Mouse (Mus musculus): ENCODE measurements around the gene Spred2. TPM values are rescaled to one million over a fixed set of nuclear protein-coding genes. Genes with fewer than 3 reads are reported as not detected.
"Not testable (repeated sequence)": the region's sequence is repeated elsewhere in the genome, so short reads cannot be mapped to it uniquely, and the experiment has no call there.

Spred2 gene
- polyA plus RNA-seq, 1 experiment = 25.4 TPM

DNA sequence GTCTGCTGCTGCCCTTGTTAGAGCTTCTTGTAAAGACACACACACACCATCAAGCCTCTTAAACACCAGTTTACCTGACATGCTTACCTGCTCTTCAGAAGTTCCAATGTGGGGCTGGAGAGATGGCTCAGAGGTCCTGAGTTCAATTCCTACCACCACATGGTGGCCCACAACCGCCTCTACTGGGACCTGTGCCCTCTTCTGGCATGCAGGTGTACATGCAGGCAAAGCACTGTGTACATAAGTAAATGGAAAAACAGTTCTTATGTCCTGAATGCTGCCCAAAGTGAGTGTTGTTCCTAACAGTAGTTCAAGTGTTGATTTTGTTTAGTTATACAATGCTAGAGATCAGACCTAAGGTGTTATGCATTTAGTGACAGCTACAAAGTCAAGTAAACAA lies 132.0 kb downstream of the Spred2 start:
- H3K4me1 ChIP-seq = peaks cover 81% of the 10 kb centered on the region
- H3K9me3 ChIP-seq = no peaks in the 10 kb centered on the region
- no peaks in the 10 kb centered on the region for H3K27me3 ChIP-seq (replicated peaks)
- H3K36me3 ChIP-seq (replicated peaks; ENCODE audit: low read length) = peaks cover 78% of the 10 kb centered on the region
- no peak overlapping the region for H3K4me3 ChIP-seq (replicated peaks)
- TF ChIP-seq GATA1 (IDR thresholded peaks at IDR 0.05; ENCODE audit: borderline replicate concordance, low read length) (no peak), FLI1 (IDR thresholded peaks at IDR 0.05; ENCODE audit: low read length) (no peak)

DNA sequence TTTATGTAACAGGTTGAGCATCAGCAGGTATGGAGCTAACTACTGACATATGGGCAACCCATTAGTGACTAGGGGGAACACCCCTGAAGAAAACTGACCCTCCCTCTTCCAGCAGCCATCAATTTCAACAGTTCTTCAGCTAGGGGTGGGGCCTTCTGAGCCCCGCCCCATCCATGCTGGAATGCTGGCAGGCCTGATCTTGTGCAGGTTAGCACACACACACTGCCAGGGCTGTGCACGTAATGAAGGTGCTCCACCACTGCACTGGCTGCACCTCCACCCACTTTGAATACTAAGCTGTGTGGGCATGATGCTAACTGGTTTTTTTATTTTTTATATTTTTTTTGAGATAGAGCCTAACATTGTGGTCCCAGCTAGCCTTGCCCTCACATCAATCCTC lies 133.3 kb downstream of the Spred2 start:
- no peaks in the 10 kb centered on the region for H3K9me3 ChIP-seq
- H3K36me3 ChIP-seq (replicated peaks; ENCODE audit: low read length) = peaks cover 74% of the 10 kb centered on the region
- TF ChIP-seq FLI1 (IDR thresholded peaks at IDR 0.05; ENCODE audit: low read length) (no peak), GATA1 (IDR thresholded peaks at IDR 0.05; ENCODE audit: borderline replicate concordance, low read length) (no peak)
- H3K4me1 ChIP-seq = peaks cover 70% of the 10 kb centered on the region
- H3K27me3 ChIP-seq (replicated peaks) = no peaks in the 10 kb centered on the region
- H3K4me3 ChIP-seq (replicated peaks) = no peak overlapping the region

DNA sequence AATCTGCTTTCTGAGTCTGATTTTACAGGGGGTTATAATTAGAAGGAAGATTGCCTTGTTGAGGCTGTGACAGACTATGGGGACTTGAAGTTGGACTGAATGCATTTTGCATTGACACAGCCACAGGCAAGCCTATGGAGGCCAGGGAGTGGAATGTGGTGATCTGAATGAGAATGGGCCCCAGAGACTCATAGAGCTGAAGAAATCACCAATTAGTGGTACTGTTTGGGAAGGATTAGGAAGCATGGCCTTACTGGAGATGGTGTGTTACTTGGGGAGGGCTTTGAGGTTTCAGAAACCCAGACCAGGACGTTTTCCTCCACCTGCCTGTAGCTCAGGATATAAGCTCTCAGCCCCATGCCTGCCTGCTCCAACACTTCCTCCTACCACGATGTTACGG lies 135.6 kb downstream of the Spred2 start:
- no peak for TF ChIP-seq GATA1 (IDR thresholded peaks at IDR 0.05; ENCODE audit: borderline replicate concordance, low read length)
- TF ChIP-seq FLI1 (IDR thresholded peaks at IDR 0.05; ENCODE audit: low read length) = no peak
- Histone ChIP-seq H3K36me3 (replicated peaks; ENCODE audit: low read length) (peaks cover 78% of the 10 kb centered on the region), H3K9me3 (no peaks in the 10 kb centered on the region), H3K4me1 (peaks cover 48% of the 10 kb centered on the region), H3K27me3 (replicated peaks) (no peaks in the 10 kb centered on the region), H3K4me3 (replicated peaks) (no peak overlapping the region)

DNA sequence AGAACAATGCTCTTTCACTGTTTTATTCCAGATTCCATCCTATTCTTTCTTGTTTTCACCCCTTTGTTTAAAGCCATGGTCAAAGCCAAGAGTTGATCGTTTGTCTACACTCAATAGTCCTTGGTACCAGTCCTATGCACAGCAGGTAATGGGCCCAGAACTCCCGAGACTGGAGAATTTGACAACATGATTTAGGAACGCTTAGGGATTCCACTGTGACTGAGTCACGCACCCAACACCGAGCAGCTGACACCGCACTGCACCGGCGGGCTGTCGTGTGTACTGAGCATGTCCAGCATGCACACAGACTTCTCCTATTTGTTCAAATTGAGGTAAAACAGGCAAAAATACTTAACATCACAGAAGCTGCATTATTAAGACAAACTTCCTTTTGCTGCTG lies 138.6 kb downstream of the Spred2 start:
- Histone ChIP-seq H3K4me1 (peaks cover 36% of the 10 kb centered on the region), H3K36me3 (replicated peaks; ENCODE audit: low read length) (peaks cover 77% of the 10 kb centered on the region)
- not testable (repeated sequence) for H3K9me3 ChIP-seq; H3K4me3 ChIP-seq (replicated peaks); H3K27me3 ChIP-seq (replicated peaks)

DNA sequence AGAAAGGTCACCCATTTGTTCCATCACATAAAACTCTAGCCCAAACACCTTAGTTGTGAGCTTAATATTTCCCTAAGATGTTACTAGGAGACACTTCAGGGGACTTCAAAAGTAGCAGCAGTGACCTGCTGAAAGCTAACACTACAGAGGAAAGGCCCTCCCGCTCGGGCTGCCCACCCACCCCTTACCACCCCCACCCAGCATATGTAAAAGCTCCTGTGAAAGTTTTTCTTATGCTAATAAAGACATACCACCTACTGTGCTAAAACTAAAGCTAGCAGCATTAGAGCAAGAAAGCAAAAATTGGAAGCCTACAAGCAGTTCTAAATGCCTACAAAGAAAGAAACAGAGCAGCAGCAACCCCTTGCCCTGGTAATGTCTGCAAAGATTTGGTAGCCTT lies 139.9 kb downstream of the Spred2 start:
- Histone ChIP-seq H3K4me1 (peaks cover 33% of the 10 kb centered on the region), H3K36me3 (replicated peaks; ENCODE audit: low read length) (peaks cover 75% of the 10 kb centered on the region)
- not testable (repeated sequence) for H3K9me3 ChIP-seq; H3K4me3 ChIP-seq (replicated peaks); H3K27me3 ChIP-seq (replicated peaks)

DNA sequence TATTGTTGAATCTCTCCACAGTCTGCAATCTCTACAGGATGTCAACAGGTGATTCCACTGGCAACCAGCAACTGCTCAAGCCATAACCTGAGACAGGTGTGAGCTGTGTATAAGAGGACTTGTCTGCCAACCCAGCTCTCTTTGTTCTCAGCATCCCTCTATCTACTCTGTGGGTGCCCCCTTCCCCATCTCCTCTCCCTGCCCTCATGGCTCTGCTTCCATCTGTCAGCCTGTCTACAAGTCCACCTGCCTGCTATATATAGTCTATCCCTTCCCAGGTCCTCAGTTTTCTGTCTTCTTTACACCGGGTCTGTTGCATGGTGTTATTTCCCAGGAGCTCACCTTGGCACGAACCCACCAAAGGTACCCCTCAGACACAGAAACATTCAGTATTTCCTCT lies 140.8 kb downstream of the Spred2 start:
- Histone ChIP-seq H3K9me3 (no peaks in the 10 kb centered on the region), H3K36me3 (replicated peaks; ENCODE audit: low read length) (peaks cover 73% of the 10 kb centered on the region), H3K4me3 (replicated peaks) (no peak overlapping the region), H3K4me1 (peaks cover 28% of the 10 kb centered on the region), H3K27me3 (replicated peaks) (no peaks in the 10 kb centered on the region)
- no peak for TF ChIP-seq FLI1 (IDR thresholded peaks at IDR 0.05; ENCODE audit: low read length)
- TF ChIP-seq GATA1 (IDR thresholded peaks at IDR 0.05; ENCODE audit: borderline replicate concordance, low read length) = no peak

DNA sequence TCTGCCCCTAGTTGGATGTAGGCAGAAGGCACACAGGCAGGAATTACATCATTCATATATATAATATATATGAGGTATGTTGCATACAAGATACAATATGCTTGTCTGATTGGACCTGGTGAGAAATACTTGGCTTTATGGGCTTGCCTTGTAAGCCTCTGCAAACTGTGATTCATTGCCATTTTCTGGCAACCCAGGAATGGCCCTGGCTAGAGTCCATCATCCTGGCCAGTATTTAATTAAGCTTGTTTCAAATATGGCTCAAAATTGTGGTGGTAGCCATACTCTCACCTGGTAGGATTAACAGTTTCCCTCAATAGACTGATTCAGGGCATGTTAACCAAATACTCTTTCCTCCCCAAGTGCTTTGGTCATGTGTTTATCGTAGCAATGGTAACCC lies 141.9 kb downstream of the Spred2 start:
- H3K27me3 ChIP-seq (replicated peaks) = no peaks in the 10 kb centered on the region
- peaks cover 71% of the 10 kb centered on the region for H3K36me3 ChIP-seq (replicated peaks; ENCODE audit: low read length)
- TF ChIP-seq FLI1 (IDR thresholded peaks at IDR 0.05; ENCODE audit: low read length) (no peak), GATA1 (IDR thresholded peaks at IDR 0.05; ENCODE audit: borderline replicate concordance, low read length) (no peak)

DNA sequence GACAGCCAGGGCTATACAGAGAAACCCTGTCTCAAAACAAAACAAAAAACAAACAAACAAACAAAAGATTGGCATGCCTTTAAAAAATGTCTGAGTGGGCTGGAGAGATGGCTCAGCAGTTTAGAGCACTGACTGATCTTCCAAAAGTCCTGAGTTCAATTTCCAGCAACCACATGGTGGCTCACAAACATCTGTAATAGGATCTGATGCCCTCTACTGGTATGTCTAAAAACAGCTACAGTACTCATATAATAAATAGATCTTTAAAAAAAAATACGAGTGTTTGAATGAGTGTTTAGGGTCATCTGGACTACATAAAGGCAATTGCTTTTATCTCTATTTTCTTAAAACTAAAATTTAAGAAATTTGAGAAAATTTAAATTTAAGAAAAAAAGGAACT lies 143.3 kb downstream of the Spred2 start:
- H3K9me3 ChIP-seq = no peaks in the 10 kb centered on the region
- no peak for TF ChIP-seq FLI1 (IDR thresholded peaks at IDR 0.05; ENCODE audit: low read length)
- TF ChIP-seq GATA1 (IDR thresholded peaks at IDR 0.05; ENCODE audit: borderline replicate concordance, low read length) = no peak
- H3K36me3 ChIP-seq (replicated peaks; ENCODE audit: low read length) = peaks cover 78% of the 10 kb centered on the region
- H3K4me3 ChIP-seq (replicated peaks) = no peak overlapping the region
- peaks cover 38% of the 10 kb centered on the region for H3K4me1 ChIP-seq
- no peaks in the 10 kb centered on the region for H3K27me3 ChIP-seq (replicated peaks)

More for the DNA sequence above, 141.9 kb downstream of the Spred2 start:
- Histone ChIP-seq H3K4me1 (peaks cover 34% of the 10 kb centered on the region), H3K9me3 (no peaks in the 10 kb centered on the region), H3K4me3 (replicated peaks) (no peak overlapping the region)

DNA sequence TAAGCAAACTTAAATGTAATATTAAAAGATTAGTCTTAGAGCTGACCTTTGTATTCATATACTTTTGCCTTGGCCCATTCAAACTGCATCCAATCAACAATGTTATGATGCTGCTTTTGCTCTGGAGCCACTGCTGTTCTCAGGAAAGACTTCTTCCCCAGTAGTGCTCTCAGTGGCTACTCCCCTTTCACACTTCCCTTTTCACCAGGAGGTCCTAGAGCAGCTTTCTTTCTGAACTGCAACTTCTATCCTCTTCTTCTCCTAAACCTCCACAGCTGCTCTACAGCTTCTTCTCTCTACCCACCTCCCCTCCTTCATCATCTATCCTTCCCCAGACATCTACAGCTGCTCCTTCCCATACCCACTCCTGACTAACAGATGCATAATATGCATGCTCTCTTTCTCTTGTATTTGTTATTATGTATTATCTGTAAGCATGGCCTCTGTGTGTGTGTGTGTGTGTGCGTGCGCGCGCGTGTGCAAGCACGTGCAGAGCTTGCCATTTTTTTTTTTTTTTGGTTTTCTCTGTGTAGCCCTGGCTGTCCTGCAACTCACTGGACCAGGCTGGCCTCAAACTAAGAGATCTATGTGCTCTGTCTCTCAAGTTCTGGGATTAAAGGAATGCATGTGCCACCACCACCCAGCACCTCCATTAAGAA lies 144.3 kb downstream of the Spred2 start:
- Histone ChIP-seq H3K4me3 (replicated peaks) (no peak overlapping the region), H3K36me3 (replicated peaks; ENCODE audit: low read length) (peaks cover 82% of the 10 kb centered on the region), H3K4me1 (peaks cover 43% of the 10 kb centered on the region), H3K9me3 (no peaks in the 10 kb centered on the region), H3K27me3 (replicated peaks) (no peaks in the 10 kb centered on the region)
- TF ChIP-seq GATA1 (IDR thresholded peaks at IDR 0.05; ENCODE audit: borderline replicate concordance, low read length) = no peak
- TF ChIP-seq FLI1 (IDR thresholded peaks at IDR 0.05; ENCODE audit: low read length) = no peak

DNA sequence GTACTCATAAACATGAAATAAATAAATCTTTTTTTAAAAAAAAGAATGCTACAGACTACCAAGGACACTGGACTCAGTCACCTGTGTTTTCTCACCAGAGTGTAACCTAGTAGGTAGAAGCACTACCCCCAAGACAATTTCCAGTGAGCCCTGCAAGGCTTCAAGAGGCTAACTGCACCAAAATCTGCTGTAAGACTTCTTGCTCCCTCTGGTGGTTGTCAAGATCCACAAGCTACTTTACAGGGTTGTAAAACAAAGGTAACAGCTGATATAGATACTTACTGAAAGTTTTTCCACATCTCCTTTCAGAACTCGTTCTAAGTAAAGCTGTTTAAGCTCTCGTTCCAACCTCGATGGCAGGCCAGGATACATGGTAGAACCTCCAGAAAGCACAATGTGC lies 148.0 kb downstream of the Spred2 start:
- H3K36me3 ChIP-seq (replicated peaks; ENCODE audit: low read length) = peaks cover 82% of the 10 kb centered on the region
- TF ChIP-seq FLI1 (IDR thresholded peaks at IDR 0.05; ENCODE audit: low read length) (no peak), GATA1 (IDR thresholded peaks at IDR 0.05; ENCODE audit: borderline replicate concordance, low read length) (no peak)
- H3K27me3 ChIP-seq (replicated peaks) = no peaks in the 10 kb centered on the region
- no peak overlapping the region for H3K4me3 ChIP-seq (replicated peaks)
- H3K4me1 ChIP-seq = peaks cover 29% of the 10 kb centered on the region
- peaks cover 4% of the 10 kb centered on the region for H3K9me3 ChIP-seq

DNA sequence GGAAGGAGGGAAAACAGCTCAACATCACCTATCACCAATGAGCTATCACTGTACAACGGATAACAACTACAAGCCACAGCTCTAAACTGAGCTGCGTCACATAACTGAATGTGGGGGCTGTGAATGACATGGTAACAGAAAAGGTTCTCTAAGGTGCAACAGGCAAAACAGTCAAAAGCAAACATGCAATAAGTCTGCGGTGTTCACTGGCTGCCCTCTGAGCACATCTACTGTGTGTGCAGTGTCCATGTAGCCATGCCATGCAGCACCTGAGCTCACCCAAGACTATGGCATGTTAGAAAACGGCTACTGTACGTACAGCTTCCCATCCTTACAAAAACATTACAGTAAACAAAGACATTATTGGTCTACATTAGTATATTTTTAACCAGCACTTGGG lies 148.7 kb downstream of the Spred2 start:
- no peak for TF ChIP-seq GATA1 (IDR thresholded peaks at IDR 0.05; ENCODE audit: borderline replicate concordance, low read length)
- TF ChIP-seq FLI1 (IDR thresholded peaks at IDR 0.05; ENCODE audit: low read length) = no peak
- Histone ChIP-seq H3K9me3 (peaks cover 5% of the 10 kb centered on the region), H3K27me3 (replicated peaks) (no peaks in the 10 kb centered on the region), H3K36me3 (replicated peaks; ENCODE audit: low read length) (peaks cover 87% of the 10 kb centered on the region), H3K4me3 (replicated peaks) (no peak overlapping the region), H3K4me1 (peaks cover 29% of the 10 kb centered on the region)

Other genes starting within 250 kb of the Spred2 start
- gene Actr2, start 188.5 kb downstream of the Spred2 start, polyA plus RNA-seq (2012; ENCODE audit: insufficient read depth, low replicate concordance) = 26.1 TPM in 1 of 2 replicates, not detected in the other

All from megakaryocyte, embryonic 14.5 days (primary cell).